Mouse (Mus musculus) heart, postnatal 25 days (tissue): Measurements from ENCODE around the gene Adamts4. TPM values are rescaled to one million over a fixed set of nuclear protein-coding genes. Genes with fewer than 3 reads are reported as not detected.

Experiments used
- DNase-seq: peaks from one replicate; pipeline ENCODE4 v3.0.0; 2022; ENCODE audit warnings: low spot score
- intact Hi-C: fragments of 180-260 bp; cut with DNase I; formaldehyde crosslinking; loops from one replicate; pipeline ENCODE4 v1.15.1; 2025
- total RNA-seq, 2 experiments: library from RNA; stranded (reverse); gene quantifications; 2 replicates each; pipeline ENCODE4 v1.2.3; 2021

Gene Adamts4
- total RNA-seq, 2 experiments from 2014 or later, result 0.49 to 2.0 TPM

DNA sequence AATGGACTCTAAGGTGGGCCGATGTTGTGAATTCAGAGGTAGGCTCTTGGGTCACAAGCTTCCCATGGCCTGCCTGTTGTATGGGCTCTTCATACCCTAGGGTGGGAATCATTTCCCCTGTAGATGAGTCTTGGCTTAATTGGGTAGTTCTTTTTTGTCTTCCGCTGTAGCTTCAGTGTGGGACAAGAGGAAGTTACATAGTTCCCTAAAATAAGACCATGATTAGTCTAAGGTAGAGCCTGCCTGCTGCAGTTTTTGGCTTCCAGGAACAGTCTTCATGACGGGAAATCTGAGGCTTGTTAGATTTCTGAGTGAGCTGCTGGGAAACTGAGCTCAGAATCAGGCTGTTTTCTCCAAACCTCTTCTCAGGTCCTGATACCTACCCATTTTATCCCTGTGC lies 21.9 kb downstream of the Adamts4 start:
- DNase-seq, result no peak
- intact Hi-C loops, result no loop called here

- no peak for DNase-seq
- intact Hi-C loops, result no loop called here
Observed at GRCm38 (mm10) chr1:171274171-171274570, 23.9 kb downstream of the Adamts4 start.

- no peak for DNase-seq
- intact Hi-C loops, result no loop called here
Observed at GRCm38 (mm10) chr1:171275144-171275734, 25.0 kb downstream of the Adamts4 start.

DNA sequence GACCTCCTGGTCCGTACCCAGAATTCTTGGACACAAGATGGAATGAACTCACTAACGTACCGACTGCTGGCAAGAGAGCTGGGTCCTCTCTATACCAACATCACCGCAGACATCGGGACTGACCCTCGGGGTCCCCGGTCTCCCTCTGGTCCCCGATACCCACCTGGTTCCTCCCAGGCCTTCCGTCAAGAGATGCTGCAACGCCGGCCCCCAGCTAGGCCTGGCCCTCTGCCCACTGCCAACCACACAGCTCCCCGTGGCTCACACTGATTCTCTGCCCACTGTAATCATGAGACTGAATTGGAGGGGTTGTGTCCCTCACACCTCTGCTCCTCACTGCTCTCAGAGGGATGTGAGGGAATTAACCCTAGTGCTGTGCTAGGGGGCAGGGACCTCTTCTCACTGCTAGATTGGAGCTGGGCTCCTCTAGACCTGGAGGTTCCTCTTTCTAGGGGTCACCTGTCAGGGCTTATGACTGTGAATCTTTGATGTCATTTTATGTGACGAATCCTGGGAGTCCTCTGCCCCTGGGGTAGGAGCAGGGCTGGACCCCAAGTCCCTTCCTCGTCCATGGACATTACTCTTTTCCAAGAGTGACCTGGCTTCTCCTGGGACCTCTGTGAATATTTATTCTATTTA lies 26.0 kb downstream of the Adamts4 start:
- intact Hi-C loops, result no loop called here
- no peak for DNase-seq

DNA sequence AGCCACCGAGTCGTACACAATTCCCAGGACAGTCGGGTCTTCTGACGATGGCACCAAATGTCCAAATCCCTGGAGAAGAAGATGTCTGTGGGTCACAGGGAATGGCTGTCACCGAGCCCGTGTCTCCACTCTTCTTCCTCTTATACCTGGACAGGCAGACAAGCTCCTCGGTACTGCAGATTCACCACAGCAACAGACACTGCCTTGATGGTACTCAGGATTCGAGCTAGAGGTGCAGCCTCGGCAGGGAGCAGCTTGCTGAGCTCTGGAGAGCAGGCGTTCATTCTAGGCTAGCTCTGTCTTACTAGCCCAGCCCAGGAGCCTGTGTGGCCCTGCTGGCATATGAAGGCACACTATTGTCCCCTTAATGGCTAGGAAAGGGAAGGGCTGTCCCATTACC lies 27.5 kb downstream of the Adamts4 start:
- no peak for DNase-seq
- intact Hi-C loops, result no loop called here

DNA sequence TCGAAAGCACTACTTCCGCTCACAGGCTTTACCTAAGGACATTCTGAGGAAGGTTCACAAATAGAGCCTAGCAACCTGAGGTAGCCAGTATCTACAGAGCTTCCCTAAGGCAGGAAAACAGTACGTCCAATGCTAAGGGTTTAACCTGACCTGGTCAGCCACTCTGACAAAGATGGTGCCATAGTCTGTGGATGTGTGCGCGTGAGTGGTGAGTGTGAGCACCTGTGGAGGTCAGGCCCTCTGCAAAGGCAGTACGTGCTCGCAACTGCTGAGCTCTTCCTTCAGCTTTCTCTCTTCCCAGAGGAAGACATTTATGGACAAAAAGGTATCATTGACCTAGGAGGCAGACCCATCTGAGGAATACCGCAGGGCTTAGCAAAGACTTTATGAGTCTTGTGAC lies 28.2 kb downstream of the Adamts4 start:
- intact Hi-C loops, result no loop called here

GRCm38 (mm10) chr1:171279012-171279705 lies 28.9 kb downstream of the Adamts4 start:
- DNase-seq, result no peak
- intact Hi-C loops, result no loop called here

More for the DNA sequence above, 28.2 kb downstream of the Adamts4 start:
- no peak for DNase-seq

- intact Hi-C loops, result loop anchor here (2.0 kb wide), 2 partner anchors 33 to 165 kb away; no protein-coding TSS in a partner anchor
- DNase-seq, result no peak
Observed at GRCm38 (mm10) chr1:171279721-171280120, 29.5 kb downstream of the Adamts4 start.

DNA sequence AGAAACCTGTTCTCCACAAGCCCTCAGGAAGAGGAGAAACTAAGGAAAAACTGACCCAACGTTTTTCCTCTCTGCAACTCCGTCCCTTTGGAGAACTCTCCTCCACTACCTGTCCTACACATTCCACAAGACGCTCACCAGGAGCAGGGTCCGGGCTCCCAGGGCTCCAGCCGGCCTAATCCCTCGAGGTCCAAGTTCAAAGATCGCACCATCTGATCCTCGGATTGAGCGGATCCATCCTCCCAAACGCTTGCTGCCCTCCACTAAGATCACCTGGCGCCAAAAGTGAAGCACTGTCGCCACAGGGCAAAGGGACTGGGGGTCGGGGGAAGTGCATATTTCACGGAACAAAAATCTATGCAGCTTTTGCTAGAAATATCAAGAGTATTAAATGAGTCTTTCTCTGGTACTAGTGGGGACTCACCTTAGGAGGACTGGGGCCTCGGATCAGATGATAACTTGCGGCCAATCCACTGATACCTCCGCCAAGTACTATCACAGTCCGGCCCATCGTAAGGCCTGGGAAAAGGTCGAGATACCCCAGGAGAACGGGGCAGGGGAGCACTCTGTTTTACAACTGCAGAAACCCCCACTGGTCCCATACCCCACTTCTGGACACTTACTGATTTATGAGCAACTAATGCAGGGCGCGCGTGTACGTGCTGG lies 30.2 kb downstream of the Adamts4 start:
- intact Hi-C loops, result loop anchor here (2.0 kb wide), 2 partner anchors 34 to 166 kb away; no protein-coding TSS in a partner anchor
- no peak for DNase-seq

GRCm38 (mm10) chr1:171280916-171281527 lies 30.8 kb downstream of the Adamts4 start, which contains the start of gene Ppox:
Ppox (minus strand) TSS chr1:171281186.
- DNase-seq, result peak; percentile 89
- intact Hi-C loops, result loop anchor here (2.0 kb wide), 2 partner anchors 34 to 166 kb away; no protein-coding TSS in a partner anchor

DNA sequence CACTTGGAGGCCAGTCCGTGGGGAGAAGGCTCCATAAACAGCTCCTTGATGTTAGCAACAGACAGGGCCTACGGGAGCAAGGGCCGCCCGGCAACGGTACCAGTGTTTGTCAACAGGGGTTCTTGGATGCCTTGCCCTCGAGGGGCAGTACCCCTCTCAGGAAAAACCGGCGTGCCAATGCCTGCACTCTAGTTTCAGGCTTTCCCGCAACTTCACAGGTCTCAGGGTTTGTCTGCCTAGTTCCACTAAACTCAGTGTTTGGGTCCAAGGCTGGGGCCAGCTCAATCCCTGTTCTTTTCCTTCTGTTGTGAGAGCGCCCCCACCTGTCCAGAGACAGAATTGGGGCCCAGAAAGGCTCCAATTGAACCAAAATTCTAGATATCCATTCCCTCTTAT lies 31.3 kb downstream of the Adamts4 start:
- intact Hi-C loops, result loop anchor here (2.0 kb wide), 2 partner anchors 35 to 167 kb away; no protein-coding TSS in a partner anchor
- peak; percentile 63 for DNase-seq

- intact Hi-C loops, result no loop called here
- no peak for DNase-seq
Observed at GRCm38 (mm10) chr1:171282086-171282805, 32.0 kb downstream of the Adamts4 start.

GRCm38 (mm10) chr1:171283188-171284160 lies 33.3 kb downstream of the Adamts4 start:
- intact Hi-C loops, result no loop called here
- no peak for DNase-seq

GRCm38 (mm10) chr1:171284491-171284890 lies 34.3 kb downstream of the Adamts4 start:
- DNase-seq, result no peak
- intact Hi-C loops, result no loop called here

GRCm38 (mm10) chr1:171285096-171285892 lies 35.1 kb downstream of the Adamts4 start:
- no peak for DNase-seq
- intact Hi-C loops, result no loop called here

DNA sequence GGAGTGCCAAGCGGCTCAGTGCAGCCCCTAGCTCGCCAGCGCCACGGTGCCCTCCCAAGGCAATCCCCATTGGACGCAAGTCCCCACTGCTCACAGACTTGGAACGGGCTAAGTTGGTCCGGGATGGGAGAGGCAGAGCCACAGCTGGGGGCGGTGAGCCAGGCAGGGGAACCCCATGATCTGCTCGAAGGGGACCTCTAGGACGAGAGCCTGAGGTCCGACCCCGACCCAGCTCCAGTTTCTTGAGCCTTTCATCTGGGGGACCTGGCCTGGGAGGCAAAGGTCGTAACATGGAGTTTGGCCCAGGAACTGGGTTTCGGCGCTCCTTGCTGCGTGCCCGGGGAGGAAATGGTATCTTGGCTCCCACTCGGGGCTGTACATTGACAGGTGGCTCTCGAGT lies 36.3 kb downstream of the Adamts4 start:
- DNase-seq, result no peak
- intact Hi-C loops, result no loop called here
